Mouse (Mus musculus) adrenal gland, postnatal 25 days (tissue): ENCODE measurements around the gene Mepce. TPM values are rescaled to one million over a fixed set of nuclear protein-coding genes. Genes with fewer than 3 reads are reported as not detected.
"Not testable (repeated sequence)": the region's sequence is repeated elsewhere in the genome, so short reads cannot be mapped to it uniquely, and the experiment has no call there.

Source experiments
- DNase-seq: peaks from one replicate; pipeline ENCODE4 v3.0.0; 2021; ENCODE audit warnings: mixed read lengths
- long read RNA-seq: library from polyadenylated mRNA; stranded (forward); transcript quantifications from one replicate; pipeline ENCODE4 v2.0.0, GENCODE M21; 2021
- total RNA-seq: library from RNA; stranded (reverse); gene quantifications from 2 replicates; pipeline ENCODE4 v1.2.3, GENCODE M21; 2021

The Mepce gene
- 58.3 and 66.5 TPM in 2 replicates for total RNA-seq
- long read RNA-seq, transcript Mepce-201 (4 exons, 3,128 nt): major isoform, 31 of 37 reads
- long read RNA-seq, partial matches to known transcripts: 3 of 37 reads
- long read RNA-seq, other reads (novel, unspliced or antisense): 3 of 37 reads

DNA sequence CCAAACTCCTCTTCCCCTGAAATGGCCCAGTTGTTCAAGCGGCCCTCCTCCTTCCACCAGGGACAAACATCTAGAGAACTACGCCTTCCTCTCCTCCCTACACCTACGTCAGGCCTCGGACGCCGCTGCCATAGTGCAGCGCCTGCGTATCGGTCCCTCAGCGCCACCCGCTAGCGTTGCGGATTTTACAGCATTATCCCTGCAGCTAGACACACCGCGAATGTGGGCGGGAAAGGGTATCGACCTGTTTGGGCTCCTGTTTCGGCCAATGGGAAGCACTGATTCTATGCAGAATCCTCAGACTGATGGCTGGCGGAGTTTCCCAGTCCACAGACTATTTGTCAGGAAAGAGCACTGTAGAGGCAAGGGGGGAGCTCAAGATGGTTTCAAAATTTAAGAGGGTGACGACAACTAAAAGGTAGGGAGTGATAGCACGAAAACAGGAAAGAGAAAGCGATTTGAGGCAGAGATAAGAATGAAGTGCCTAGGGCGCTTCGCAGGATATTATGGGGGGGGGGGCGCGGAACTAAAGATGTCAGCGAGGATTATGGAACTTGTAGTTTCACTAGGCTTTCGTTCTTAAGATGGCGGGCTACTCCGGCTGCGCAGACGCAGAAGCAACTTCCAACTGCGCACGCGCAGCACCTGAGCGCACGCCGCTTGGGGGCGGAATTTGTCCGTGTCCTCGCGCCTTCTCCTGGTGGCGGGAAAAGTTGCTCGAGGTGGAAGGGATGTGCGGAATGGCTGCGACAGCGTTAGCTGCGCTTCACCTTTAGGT lies at the start of gene Mepce, which contains the start of gene Zcwpw1:
TSS of gene Mepce (minus strand) at position 505 of the 778 bp plus-strand sequence.
TSS of gene Zcwpw1 (plus strand) at position 648 of the 778 bp plus-strand sequence.
- peak; percentile 95 for DNase-seq

DNA sequence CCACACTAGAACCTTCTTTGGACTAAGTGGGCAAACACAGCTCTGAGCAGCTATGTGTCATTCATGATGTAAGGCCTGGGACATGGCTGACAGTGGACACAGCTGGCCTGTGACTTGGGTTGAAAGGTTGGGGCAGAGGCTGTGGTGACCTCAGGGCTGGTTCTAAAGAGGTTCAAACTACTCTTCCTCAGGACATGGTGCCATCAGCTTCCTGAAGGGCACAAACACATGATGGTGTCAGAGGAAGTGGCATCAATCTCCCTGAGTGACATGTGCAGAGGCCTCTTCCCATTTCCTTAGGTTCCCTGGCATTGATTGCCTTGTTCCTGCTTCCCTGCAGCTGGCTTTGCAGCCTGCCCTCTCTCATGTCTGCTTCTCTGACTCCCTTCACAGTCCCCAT lies 49.7 kb upstream of the Mepce start:
- not testable (repeated sequence) for DNase-seq

DNA sequence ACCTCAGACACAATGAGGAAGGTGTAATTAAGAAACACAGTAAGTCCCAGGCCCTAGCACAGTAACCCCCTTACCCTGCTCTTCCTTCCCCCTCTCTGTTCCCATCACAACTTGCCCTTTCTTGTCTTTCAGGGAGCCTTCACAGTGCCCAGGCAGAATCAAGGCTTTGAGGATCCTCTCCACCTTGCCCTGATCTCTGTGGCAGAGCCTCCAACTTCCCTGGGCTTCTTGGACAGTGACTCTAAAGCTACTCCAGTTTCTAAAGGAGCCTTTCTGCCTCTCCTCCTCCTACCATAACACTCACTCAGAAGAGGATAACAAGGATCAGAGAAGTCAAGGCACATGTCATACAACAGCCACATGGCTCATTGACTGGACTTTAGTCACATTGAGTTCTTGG lies 49.2 kb upstream of the Mepce start:
- DNase-seq: no peak

DNA sequence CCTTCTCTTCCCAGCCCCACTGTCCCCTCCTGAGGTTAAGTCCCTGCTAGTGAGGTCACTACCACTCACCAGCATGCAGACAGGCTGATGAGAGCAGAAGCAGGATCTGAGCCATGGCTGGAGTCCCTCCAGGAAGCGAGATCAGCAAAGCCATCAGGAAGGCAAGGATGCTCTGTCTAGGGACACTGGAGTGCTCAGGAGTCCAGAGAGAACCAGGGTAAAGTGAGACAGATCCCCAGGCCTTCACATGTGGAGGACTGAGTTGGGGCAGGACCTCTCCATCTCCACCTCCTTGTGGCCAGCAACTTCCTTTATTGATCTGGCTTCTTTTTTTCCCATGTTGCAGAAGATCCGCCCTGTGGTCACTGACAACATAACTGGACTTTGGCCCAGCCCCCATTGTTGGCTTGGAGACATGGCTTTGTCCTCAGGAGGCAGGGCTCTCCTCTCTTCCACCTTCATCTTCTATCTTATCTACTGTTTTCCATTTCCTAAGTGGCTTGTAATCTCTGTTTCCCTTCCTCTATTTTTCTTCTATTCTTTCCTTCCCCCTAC lies 48.6 kb upstream of the Mepce start, which contains the start of gene Pilra:
TSS of gene Pilra (minus strand) at position 316 of the 555 bp plus-strand sequence.
- not testable (repeated sequence) for DNase-seq

DNA sequence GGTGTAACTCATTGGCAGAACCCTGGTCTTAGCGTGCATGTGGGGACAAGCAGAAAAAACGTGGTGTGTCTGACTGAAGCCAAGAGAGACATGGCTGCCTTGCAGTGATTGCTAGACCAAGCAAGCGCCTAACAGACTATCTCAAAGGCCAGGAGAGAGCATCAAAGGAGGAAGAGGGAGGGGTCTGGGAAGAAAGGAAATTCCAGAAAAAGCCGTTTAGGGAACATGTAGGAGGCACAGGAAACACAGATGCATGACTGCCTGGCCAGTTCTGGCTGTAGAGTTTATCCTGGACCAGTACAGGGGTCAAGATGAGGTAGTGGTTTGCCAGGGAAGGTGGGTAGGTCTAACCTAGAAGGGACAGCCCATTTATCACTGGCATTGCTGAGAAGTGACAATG lies 46.0 kb upstream of the Mepce start:
- no peak for DNase-seq

DNA sequence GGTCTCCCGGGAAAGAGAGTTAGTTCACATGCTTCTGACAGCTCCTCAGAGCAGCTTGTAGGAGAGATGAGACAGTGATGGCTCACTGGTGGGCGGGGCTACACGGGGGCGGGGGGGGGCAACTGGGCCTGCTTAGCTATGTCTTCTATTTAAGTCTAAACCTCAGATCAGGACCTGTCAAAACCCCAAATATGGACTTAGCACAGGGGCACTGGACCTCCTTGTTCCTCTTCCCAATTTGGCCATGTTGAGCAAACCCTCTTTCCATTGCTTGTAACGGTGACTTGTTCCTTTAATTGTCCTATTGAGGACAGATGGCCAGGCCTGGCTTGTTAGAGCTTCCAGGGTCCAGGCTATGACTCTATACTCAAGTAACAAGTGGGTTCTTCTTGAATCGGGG lies 44.1 kb upstream of the Mepce start:
- no peak for DNase-seq

DNA sequence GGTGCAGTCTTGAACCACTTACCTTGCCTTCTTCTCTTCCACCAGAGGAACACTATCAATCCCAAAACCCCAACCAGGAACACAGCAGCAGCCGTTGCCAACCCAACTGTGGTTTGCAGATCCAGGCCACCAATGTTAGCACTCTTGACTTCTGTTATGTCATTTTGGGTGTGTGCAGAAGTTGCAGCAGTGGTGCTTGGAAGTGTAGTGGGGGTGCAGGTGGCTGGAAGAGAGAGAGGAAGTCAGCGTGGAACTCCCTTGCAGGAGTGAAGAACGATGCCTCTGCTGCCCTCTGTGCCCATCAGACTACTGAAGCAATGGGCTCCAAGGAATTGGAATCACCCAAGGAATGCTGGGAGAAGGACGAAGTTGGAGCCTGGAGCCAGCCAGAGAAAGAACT lies 43.7 kb upstream of the Mepce start:
- no peak for DNase-seq

DNA sequence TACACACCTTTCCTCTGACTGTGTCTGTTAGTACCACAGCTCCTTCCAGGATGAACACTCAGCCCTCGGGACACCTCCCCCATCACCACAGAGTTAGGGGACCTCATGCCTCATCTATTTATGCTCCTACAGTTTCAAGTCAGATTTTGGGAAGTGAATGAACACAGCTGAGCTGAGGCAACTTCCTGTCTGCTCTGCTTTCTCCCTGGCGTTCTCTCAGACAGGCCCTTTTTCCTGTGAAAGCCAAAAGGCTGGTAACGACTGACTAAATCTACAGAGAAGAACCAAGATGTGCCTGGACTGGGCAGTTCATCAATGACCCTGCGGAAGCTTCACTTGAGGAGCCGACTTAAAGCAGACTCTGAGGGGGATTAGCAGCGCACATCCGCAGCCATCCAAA lies 42.8 kb upstream of the Mepce start:
- no peak for DNase-seq

DNA sequence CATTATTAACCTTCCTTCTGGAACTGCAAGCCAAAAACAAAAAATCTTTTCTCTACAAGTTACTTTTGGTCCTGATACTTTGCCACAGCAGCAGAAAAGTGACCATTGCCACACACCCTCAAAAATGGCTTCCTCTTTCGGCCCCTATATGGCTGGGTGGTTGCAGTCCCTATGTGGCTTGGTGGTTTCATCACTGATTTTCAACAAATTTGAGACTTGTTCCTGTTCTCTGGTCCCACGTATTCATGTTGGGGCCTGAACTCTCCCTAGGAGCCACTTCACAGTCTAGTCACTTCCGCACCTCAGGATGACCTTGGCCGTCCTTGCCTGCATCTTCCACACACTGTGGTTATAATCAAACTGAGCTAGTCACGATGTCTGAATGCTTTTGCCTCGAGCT lies 41.2 kb upstream of the Mepce start:
- no peak for DNase-seq

DNA sequence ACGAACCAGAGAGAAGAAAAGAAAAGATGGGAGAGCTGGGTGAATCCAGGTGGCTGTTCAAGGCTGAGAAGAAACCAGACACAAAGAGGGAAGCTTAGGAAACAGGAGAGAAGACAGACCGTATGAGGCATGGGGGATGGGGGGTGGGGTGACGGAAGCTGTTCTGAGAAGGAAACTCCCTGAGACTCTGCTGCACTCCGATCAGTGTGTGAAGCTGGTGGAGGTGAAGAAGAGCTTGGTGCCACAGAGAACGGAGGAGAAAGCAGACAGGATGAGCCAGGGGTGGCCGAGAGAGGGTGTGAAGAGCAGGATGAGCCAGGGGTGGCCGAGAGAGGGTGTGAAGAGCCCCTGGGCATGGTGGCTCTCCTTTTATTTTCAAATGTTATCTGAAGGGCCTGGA lies 39.0 kb upstream of the Mepce start:
- DNase-seq: no peak

DNA sequence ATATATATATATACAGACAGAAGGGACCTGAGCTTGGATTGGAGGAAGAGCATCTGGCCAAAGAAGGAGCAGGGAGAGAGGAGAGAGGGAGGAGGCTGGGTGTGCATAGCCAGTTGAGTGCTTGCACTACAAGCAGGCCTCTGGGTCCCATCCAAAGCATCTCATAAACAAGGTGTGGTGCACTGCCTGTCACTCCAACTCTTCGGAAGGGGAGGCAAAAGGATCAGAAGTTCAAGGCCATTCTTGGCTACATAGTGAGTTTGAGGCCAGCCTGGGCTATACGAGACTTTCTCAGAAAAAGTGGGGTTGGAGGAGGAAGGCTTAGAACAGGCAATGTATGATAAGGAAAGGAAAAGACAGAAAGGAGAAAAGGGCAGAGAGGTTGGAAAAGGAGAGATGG lies 38.5 kb upstream of the Mepce start:
- no peak for DNase-seq

DNA sequence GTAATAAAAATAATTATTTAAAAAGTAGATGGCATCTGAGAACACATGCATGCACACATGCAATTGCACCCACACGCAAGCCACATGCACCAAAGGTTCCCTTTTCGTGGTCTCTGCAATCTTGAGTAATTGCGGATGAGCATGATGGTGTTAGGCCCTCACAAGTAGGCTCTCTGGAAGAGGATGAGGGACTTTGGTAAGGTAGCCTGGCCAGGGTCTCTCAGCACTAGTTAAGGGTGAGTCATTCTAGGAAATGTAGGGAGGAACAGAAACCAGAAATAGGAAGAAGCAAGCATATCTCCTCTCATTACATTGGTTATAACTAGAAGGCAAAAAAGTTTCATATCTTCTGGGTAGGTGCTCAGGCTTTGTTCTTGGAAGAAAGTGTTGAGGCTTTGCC lies 37.6 kb upstream of the Mepce start:
- DNase-seq: no peak

DNA sequence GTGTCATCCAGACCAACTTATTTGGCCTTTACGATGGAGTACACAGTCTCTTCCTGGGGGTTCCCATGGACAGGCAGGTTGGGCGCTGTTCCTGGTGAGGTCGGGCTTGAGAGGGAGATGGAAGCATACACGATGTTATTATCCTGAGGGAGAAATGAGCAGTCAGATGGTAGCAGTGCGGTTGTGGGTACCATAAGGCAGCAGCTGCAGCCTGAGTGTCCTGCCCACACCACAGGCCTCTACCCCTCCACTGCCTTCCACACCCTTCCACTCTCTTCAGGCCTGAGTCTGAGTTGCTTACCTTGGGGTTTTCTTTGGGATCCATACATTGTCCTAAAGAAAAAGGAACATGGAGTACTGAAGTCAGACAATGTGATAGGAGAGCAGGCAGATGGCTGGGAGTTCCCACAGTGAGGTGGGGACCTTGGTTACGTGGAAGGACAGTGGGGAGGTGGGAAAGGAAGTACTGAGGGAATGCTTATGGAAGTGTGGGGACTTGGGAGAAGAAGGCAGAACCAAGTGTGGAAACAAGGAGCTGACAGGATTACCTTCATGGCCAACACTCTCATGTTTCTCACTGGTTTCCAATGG lies 36.1 kb upstream of the Mepce start:
- DNase-seq: no peak

DNA sequence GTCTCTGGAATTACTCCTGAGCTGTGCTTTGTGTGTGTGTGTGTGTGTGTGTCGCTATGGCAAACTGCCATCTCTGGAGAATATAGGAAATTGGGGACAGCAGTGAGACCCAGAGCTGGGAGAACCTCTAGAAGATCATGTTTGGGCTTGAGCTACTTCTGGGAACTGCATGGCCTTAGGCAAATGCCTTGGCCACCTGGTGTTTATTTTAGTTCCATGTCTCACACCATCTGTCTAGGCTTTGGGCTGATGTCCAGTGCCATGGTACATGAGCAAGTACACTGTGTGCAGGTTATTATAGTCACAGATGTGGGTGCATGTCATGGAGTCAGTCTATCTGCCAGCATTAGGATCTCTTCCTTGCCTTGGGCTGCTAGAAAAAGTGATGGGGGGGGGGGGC lies 35.1 kb upstream of the Mepce start:
- no peak for DNase-seq

DNA sequence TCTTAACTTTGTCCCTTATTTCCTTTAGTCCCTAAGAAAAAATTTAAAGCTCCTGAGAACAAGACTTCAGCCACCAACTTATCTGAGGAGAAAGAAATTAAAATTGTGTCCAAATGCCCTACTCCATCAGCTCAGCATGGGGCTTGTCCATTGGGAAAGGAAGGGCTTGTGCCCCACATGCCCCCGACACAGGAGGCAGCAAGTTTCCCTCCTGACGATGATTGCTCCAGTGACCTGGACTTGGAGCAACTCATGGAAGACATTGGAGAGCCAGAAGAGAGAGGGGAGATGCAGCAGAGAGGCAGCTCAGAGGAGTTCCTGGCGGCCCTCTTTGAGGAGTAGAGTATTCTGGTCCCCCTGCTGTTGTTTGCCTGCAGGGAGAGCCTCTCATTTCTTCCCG lies 34.7 kb upstream of the Mepce start:
- DNase-seq: no peak

DNA sequence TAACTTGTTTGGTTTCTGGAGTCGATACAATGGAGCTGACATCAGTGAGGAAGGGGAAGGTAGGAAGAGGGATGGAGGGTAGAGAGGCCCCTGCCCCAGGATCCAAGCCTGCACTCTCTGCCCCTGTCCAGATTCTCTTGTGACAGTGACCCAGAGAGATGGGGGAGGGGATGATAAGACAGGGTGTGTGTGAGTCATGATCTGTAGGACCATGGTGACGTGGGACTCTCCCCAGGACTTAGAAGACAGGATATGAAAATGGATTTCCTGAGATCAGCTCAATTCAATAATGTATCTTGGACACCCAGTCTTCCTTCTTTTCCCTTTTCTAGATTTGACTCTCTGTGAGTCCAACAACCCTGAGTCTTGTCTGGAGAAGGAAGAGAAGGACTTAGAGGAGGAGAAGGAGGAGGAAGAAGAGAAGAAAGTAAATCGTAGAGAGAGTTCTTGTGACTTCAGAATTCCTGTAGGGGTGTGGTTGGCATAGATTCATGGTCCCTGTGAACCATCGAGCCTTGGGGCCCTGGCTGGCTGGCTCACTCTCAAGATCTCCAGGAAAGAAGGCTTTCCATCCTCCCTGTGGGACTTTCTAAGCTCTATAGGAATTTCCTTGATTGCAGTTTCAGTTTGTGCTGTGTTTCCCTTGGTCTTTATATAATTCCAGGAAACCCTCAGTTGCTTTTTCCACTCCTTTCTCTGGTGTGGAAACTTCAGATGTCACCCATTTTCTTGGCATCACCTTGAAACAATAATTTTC lies 30.2 kb upstream of the Mepce start:
- DNase-seq: no peak

DNA sequence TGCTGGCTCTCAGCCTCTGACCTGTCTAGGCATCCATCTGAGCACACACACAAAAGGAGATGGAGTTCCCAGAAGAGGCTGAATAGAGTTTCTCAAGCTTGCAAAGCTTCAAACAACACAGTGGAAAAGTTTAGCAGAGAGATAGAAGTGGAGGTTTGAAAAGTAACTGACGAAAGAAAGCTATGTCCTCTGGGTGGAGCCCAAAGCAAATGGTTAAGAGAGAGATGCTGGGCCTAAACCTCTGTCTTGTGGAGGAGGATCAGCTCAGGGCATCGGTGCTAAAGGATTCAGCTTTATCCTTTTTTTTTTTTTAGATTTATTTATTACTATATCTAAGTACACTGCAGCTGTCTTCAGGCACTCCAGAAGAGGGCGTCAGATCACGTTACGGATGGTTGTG lies 20.9 kb upstream of the Mepce start:
- no peak for DNase-seq

DNA sequence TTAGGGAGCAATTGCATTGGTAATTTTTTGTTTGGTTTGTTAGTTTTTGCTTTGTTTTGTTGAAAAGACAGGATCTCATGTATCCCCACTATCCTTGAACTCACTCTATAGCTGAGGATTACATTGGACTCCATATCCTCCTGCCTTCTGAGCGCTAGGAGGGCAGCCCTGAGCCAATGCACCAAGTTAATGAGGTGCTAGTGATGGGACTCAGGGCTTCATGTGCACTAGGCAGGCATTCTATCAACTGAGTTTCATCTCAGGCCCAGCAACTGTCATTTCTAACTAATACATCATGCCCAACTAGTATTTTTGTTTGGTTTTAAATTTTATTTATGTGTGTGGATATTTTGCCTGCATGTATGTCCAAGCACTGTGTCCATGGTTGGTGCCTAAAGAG lies 18.7 kb upstream of the Mepce start:
- DNase-seq: no peak

DNA sequence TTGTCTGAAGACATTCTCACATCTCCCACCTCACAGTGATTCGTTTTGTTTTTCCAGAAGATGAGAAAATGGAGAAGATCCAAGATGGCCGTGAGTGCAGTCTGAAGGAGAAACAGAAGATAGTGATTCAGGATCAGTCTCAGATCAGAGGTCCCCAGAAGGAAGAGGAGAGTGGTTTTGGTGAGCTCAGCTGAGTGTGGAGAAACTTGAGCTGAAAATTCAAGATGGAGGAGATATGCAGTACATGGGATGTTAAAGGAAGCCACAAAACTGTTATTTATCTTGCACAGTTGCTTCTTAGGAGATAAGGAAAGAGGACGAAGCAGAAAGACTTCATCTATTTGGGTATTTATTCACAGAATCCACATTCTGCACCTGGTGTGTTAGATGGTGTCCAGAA lies 13.5 kb upstream of the Mepce start:
- no peak for DNase-seq

DNA sequence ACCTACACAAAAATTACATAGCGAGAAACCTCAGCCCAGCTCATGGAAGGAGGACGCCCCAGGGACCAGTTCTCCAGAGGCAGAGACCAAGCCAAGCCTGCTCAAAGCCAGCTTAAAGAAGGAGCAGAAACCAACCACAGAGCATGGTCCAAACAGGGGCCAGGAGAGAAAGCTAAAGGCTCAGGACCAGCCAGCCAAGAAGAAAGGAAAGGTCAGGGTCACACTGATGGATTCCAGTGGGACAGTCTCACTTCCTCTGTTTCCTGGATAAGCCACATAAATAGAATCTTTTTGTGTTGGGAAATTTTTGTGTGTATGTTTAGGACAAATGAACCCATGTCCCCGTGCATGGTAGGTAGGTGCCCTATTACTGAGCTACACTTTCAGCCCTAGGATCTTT lies 9.2 kb upstream of the Mepce start:
- DNase-seq: no peak

DNA sequence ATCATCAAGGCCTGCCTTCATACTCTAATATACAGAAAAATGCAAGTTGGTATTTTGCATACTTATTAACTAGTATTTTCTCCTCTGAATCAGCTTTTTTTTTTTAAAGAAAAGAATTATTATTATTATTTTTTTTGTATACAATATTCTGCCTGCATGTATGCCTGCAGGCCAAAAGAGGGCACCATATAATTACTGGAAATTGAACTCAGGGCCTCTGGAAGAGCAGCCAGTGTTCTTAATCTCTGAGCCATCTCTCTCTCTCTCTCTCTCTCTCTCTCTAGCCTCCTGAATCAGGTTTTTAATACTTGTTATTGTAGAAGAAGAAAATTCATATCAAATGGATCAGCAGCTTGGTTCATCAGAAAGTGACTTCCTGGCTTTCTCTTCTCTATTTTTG lies 4.1 kb upstream of the Mepce start:
- DNase-seq: no peak

DNA sequence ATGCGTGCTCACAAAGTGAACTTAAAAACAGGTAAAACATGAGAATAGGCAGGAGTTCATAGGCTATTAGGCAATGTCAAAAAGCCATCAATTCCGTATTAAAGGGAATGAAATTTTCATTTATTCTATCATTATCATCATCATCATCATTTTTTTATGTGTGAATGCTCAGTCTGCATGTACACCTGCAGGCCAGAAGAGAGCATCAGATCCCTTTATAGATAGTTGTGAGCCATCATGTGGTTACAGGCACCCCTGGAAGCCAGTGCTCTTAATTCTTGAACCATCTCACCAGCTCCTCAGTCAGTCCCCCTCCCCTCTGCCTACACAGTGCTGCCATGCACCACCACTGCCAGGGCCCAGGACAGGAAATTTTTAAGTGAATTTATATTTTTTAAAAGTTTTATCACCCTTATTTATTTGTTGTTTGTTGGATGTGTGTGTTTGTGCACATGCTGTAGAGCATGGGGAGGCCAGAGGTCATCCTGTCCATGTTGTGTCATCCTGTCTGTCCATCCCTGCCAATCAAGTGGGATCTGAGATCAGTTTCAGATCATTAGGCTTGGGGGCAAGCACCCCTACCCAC lies 1.6 kb upstream of the Mepce start:
- no peak for DNase-seq
